Mouse (Mus musculus) limb, embryonic 14.5 days (tissue): Measurements from ENCODE around the gene Tbxas1. TPM values are rescaled to one million over a fixed set of nuclear protein-coding genes. Genes with fewer than 3 reads are reported as not detected.

ENCODE experiments used
- ATAC-seq: fragments of 200-750 bp; cut with Nextera tagmentation; 2 replicates; pipeline ENCODE4 v1.8.0; 2017; ENCODE audit warnings: low read depth, moderate number of reproducible peaks, moderate TSS enrichment; ENCODE audit not compliant: low FRiP score
- DNase-seq: peaks from one replicate; pipeline ENCODE4 v3.0.0-alpha.2; 2015; ENCODE audit warnings: low spot score
- H3K27ac ChIP-seq: fragments of 300-500 bp; sonication (generic); replicated peaks from 2 replicates; pipeline ENCODE4 v1.5.1; 2014; ENCODE audit warnings: low read depth, mild to moderate bottlenecking, low read length, moderate library complexity, mixed read lengths
- H3K27me3 ChIP-seq: fragments of 300-500 bp; sonication (generic); 2 replicates; pipeline ENCODE4 v1.6.1; 2014; ENCODE audit warnings: low read length, mixed read lengths; ENCODE audit not compliant: control insufficient read depth, insufficient read depth
- H3K36me3 ChIP-seq: fragments of 300-500 bp; sonication (generic); 2 replicates; pipeline ENCODE4 v1.6.1; 2014; ENCODE audit warnings: mild to moderate bottlenecking, low read length, moderate library complexity, mixed read lengths; ENCODE audit not compliant: control insufficient read depth, insufficient read depth
- H3K4me1 ChIP-seq: fragments of 300-500 bp; sonication (generic); 2 replicates; pipeline ENCODE4 v1.6.1; 2014; ENCODE audit warnings: antibody characterized with exemption, low read length, mixed read lengths; ENCODE audit not compliant: control insufficient read depth, insufficient read depth
- H3K4me2 ChIP-seq: fragments of 300-500 bp; sonication (generic); replicated peaks from 2 replicates; pipeline ENCODE4 v1.6.1; 2014; ENCODE audit warnings: low read depth, mild to moderate bottlenecking, low read length, moderate library complexity; ENCODE audit not compliant: severe bottlenecking
- H3K4me3 ChIP-seq: fragments of 300-500 bp; sonication (generic); replicated peaks from 2 replicates; pipeline ENCODE4 v1.5.1; 2014; ENCODE audit warnings: low read length
- H3K9ac ChIP-seq: fragments of 300-500 bp; sonication (generic); 2 replicates; pipeline ENCODE4 v1.6.1; 2014; ENCODE audit warnings: mild to moderate bottlenecking, low read depth, low read length, moderate library complexity; ENCODE audit not compliant: severe bottlenecking
- H3K9me3 ChIP-seq: fragments of 300-500 bp; sonication (generic); 2 replicates; pipeline ENCODE4 v1.6.1; 2016; ENCODE audit warnings: low read length; ENCODE audit not compliant: control insufficient read depth
- POLR2A ChIP-seq: fragments of 200-500 bp; IDR thresholded peaks from 2 replicates; pipeline ENCODE4 v1.8.0; 2012; ENCODE audit warnings: inconsistent platforms, mild to moderate bottlenecking, moderate library complexity, borderline replicate concordance; ENCODE audit not compliant: insufficient read depth, insufficient read length; ENCODE audit errors: extremely low read depth
- WGBS: fragments of 180-500 bp; shearing (Covaris S2); extraction: QIAGEN DNeasy Blood & Tissue Kit; methylation state at CpG from one replicate; pipeline ENCODE4 v1.1.7; 2014; 5-methylcytosine and 5-hydroxymethylcytosine counted together
- polyA plus RNA-seq, 2 experiments: library from polyadenylated mRNA; depleted of rRNA in 1 of 2; stranded (reverse) in 1 of 2; unstranded in 1 of 2; fragments of >200 nt; fragmentation: Nextera tagmentation in 1 of 2; extraction: Ambion mirVana in 1 of 2; gene quantifications; 2 replicates each; pipeline versions ENCODE4 v1.2.1 to v1.2.3; 2012 to 2014

The Tbxas1 gene
- polyA plus RNA-seq, 2 experiments = 1.8 to 2.6 TPM

GRCm38 (mm10) chr6:38846330-38847195 lies 28.6 kb upstream of the Tbxas1 start:
- Histone ChIP-seq H3K36me3 (no peaks in the 10 kb centered on the region), H3K4me1 (peaks cover 45% of the 10 kb centered on the region), H3K4me3 (no peak overlapping the region), H3K9me3 (no peaks in the 10 kb centered on the region), H3K27ac (no peak overlapping the region), H3K4me2 (no peak overlapping the region), H3K9ac (no peak overlapping the region), H3K27me3 (no peaks in the 10 kb centered on the region)
- WGBS = 81% methylated on average over 6 of the region's 6 CpGs
- no peak for TF ChIP-seq POLR2A
- DNase-seq = no peak
- ATAC-seq = no peak

DNA sequence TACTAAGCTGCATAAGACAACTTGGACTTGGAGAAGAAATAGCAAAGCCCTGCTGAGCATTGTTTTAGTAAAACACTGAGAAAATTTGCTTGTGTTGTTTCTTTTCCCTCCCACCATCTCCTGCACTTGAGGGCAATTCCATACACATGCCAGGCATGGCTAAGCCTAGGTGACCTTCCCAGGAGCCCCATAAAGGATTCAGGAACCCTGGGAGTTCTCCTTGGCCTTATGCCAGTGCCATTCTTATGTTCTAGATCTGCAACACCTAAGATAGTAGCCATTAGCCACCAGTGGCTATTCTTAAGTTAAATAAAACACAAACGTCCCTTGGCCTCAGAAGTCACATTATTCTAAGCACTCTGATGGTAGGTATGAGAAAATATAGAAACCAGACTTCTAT lies 27.8 kb upstream of the Tbxas1 start:
- Histone ChIP-seq H3K36me3 (no peaks in the 10 kb centered on the region), H3K27ac (no peak overlapping the region), H3K9ac (no peak overlapping the region), H3K4me2 (no peak overlapping the region), H3K9me3 (no peaks in the 10 kb centered on the region), H3K27me3 (no peaks in the 10 kb centered on the region), H3K4me1 (peaks cover 45% of the 10 kb centered on the region), H3K4me3 (no peak overlapping the region)
- no peak for DNase-seq
- 20% methylated on average over 1 of the region's 1 CpGs for WGBS
- no peak for TF ChIP-seq POLR2A
- no peak for ATAC-seq

DNA sequence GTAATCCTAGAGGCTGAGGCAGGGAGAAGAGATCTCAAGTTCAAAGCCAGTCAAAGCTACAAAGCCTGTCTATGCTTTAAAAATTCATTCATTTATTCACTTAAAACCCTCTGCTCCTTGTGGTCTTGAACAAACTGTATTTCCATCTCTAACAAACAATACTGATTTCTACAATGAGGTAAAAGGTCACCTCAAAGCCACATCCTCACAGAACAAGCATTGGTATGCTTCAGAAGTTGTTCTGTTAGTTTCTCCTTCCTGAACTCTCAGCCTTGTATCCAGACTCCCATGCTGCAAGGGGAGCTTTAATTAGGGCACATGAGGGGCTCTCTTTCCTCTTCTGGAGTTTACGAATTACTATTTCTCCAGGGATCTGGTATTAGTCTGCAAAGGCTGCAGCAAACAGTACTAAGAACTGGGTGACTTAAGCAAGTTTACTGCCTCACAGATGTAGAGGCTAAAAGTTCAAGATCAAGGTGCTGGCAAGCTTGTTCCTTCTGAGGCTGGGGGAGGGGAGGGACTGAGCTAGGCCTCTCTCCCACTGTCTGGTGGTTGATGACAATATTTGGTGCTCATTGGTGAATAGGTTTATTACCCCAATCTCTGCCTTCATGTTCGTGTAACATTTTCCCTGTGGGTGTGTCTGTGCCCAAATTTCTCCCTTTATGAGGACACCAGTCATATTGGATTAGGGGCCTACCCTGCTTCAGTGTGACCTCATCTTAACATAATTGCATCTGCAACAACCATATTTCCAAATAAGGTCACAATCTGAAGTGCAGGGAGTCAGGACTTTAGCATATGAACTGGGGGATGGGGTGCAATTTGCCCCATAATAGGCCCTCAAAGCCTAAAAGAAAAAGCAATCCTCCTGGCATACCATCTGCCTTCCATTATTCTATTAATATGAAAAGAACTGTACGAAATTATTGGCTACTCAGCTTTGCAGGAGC lies 27.0 kb upstream of the Tbxas1 start:
- Histone ChIP-seq H3K4me3 (no peak overlapping the region), H3K36me3 (no peaks in the 10 kb centered on the region), H3K4me2 (no peak overlapping the region), H3K4me1 (peaks cover 42% of the 10 kb centered on the region), H3K27me3 (no peaks in the 10 kb centered on the region), H3K27ac (0 out of 2 replicates have a peak overlapping the region, but pooled peaks have one; percentile 21), H3K9me3 (no peaks in the 10 kb centered on the region), H3K9ac (no peak overlapping the region)
- no peak; the same call in 1 of the 2 replicates for ATAC-seq
- 17% methylated on average over 3 of the region's 3 CpGs for WGBS
- peak; percentile 25 for DNase-seq
- TF ChIP-seq POLR2A = no peak

GRCm38 (mm10) chr6:38850715-38851259 lies 24.4 kb upstream of the Tbxas1 start:
- Histone ChIP-seq H3K4me3 (no peak overlapping the region), H3K27me3 (no peaks in the 10 kb centered on the region), H3K9ac (no peak overlapping the region), H3K4me1 (peaks cover 40% of the 10 kb centered on the region), H3K27ac (no peak overlapping the region), H3K4me2 (no peak overlapping the region), H3K9me3 (no peaks in the 10 kb centered on the region), H3K36me3 (no peaks in the 10 kb centered on the region)
- ATAC-seq (no peak), DNase-seq (no peak)
- WGBS = 91% methylated on average over 6 of the region's 6 CpGs
- TF ChIP-seq POLR2A = no peak

GRCm38 (mm10) chr6:38851740-38852139 lies 23.5 kb upstream of the Tbxas1 start:
- Histone ChIP-seq H3K9me3 (no peaks in the 10 kb centered on the region), H3K9ac (no peak overlapping the region), H3K4me2 (no peak overlapping the region), H3K27me3 (no peaks in the 10 kb centered on the region), H3K36me3 (no peaks in the 10 kb centered on the region), H3K4me1 (peaks cover 32% of the 10 kb centered on the region), H3K27ac (no peak overlapping the region), H3K4me3 (no peak overlapping the region)
- ATAC-seq = no peak
- 79% methylated on average over 2 of the region's 2 CpGs for WGBS
- TF ChIP-seq POLR2A = no peak
- no peak for DNase-seq
